Mouse (Mus musculus) thymus, adult 2 months (tissue): ENCODE results near the gene Tspan9.

Experiments used
- CTCF ChIP-seq: fragments of 200-500 bp; IDR thresholded peaks from 2 replicates; pipeline ENCODE4 v1.5.1; 2012; ENCODE audit warnings: mild to moderate bottlenecking, control low read depth, low read length, moderate library complexity, borderline replicate concordance; ENCODE audit not compliant: control insufficient read depth, poor library complexity, insufficient read depth; ENCODE audit errors: extremely low read depth
- POLR2A ChIP-seq: fragments of 200-500 bp; IDR thresholded peaks from 2 replicates; pipeline ENCODE4 v1.6.1; 2012; ENCODE audit warnings: mild to moderate bottlenecking, low read length, control low read depth, moderate library complexity; ENCODE audit not compliant: control insufficient read depth, poor library complexity, insufficient read depth; ENCODE audit errors: extremely low read depth

GRCm38 (mm10) chr6:127953071-127953470 is 190.3 kb downstream of the Tspan9 start:
- TF ChIP-seq POLR2A = no peak
- TF ChIP-seq CTCF = no peak
